Mouse (Mus musculus): ENCODE measurements around the gene Relch. TPM values are rescaled to one million over a fixed set of nuclear protein-coding genes. Genes with fewer than 3 reads are reported as not detected.
"Not testable (repeated sequence)": the region's sequence is repeated elsewhere in the genome, so short reads cannot be mapped to it uniquely, and the experiment has no call there.

The Relch gene
- polyA plus RNA-seq, 1 experiment from 2014 or later = 33.0 TPM

- Histone ChIP-seq H3K4me1 (replicated peaks; ENCODE audit: control insufficient read depth, insufficient read depth, low read length) (no peaks in the 10 kb centered on the region), H3K27me3 (ENCODE audit: control insufficient read depth, insufficient read depth, low read length) (no peaks in the 10 kb centered on the region), H3K36me3 (ENCODE audit: control insufficient read depth, insufficient read depth, low read length) (no peaks in the 10 kb centered on the region), H3K27ac (ENCODE audit: low read depth, low read length) (no peak overlapping the region), H3K4me2 (ENCODE audit: low read depth, low read length, severe bottlenecking) (no peak overlapping the region), H3K9ac (ENCODE audit: low read length) (no peak overlapping the region), H3K9me3 (ENCODE audit: control insufficient read depth, low read length) (no peaks in the 10 kb centered on the region), H3K4me3 (ENCODE audit: low read depth, low read length) (no peak overlapping the region)
- no peak for DNase-seq (ENCODE audit: low spot score)
- ATAC-seq (replicated peaks; ENCODE audit: low FRiP score) = no peak
- WGBS = 97% methylated on average over 1 of the region's 1 CpGs
Observed at GRCm38 (mm10) chr1:105718358-105718757, 54.7 kb downstream of the Relch start.

- H3K9ac ChIP-seq (ENCODE audit: low read length); H3K36me3 ChIP-seq (ENCODE audit: control insufficient read depth, insufficient read depth, low read length); H3K27me3 ChIP-seq (ENCODE audit: control insufficient read depth, insufficient read depth, low read length); H3K4me1 ChIP-seq (replicated peaks; ENCODE audit: control insufficient read depth, insufficient read depth, low read length); H3K4me2 ChIP-seq (ENCODE audit: low read depth, low read length, severe bottlenecking); DNase-seq (ENCODE audit: low spot score); H3K4me3 ChIP-seq (ENCODE audit: low read depth, low read length); ATAC-seq (replicated peaks; ENCODE audit: low FRiP score); H3K27ac ChIP-seq (ENCODE audit: low read depth, low read length); H3K9me3 ChIP-seq (ENCODE audit: control insufficient read depth, low read length): not testable (repeated sequence)
- WGBS = 96% methylated on average over 13 of the region's 13 CpGs
Observed at GRCm38 (mm10) chr1:105729246-105729645, 65.6 kb downstream of the Relch start.

- no peak overlapping the region for H3K9ac ChIP-seq (ENCODE audit: low read length)
- no peaks in the 10 kb centered on the region for H3K4me1 ChIP-seq (replicated peaks; ENCODE audit: control insufficient read depth, insufficient read depth, low read length)
- no peaks in the 10 kb centered on the region for H3K9me3 ChIP-seq (ENCODE audit: control insufficient read depth, low read length)
- no peaks in the 10 kb centered on the region for H3K36me3 ChIP-seq (ENCODE audit: control insufficient read depth, insufficient read depth, low read length)
- ATAC-seq (replicated peaks; ENCODE audit: low FRiP score) (no peak), DNase-seq (ENCODE audit: low spot score) (no peak)
- H3K27me3 ChIP-seq (ENCODE audit: control insufficient read depth, insufficient read depth, low read length) = no peaks in the 10 kb centered on the region
- WGBS = 78% methylated on average over 3 of the region's 3 CpGs
- H3K27ac ChIP-seq (ENCODE audit: low read depth, low read length) = no peak overlapping the region
- no peak overlapping the region for H3K4me3 ChIP-seq (ENCODE audit: low read depth, low read length)
- H3K4me2 ChIP-seq (ENCODE audit: low read depth, low read length, severe bottlenecking) = no peak overlapping the region
Observed at GRCm38 (mm10) chr1:105735318-105735717, 71.7 kb downstream of the Relch start.

GRCm38 (mm10) chr1:105738334-105738733 lies 74.7 kb downstream of the Relch start:
- H3K4me1 ChIP-seq (replicated peaks; ENCODE audit: control insufficient read depth, insufficient read depth, low read length) = no peaks in the 10 kb centered on the region
- no peak overlapping the region for H3K4me2 ChIP-seq (ENCODE audit: low read depth, low read length, severe bottlenecking)
- ATAC-seq (replicated peaks; ENCODE audit: low FRiP score) (no peak), DNase-seq (ENCODE audit: low spot score) (no peak)
- H3K27ac ChIP-seq (ENCODE audit: low read depth, low read length) = no peak overlapping the region
- no peaks in the 10 kb centered on the region for H3K36me3 ChIP-seq (ENCODE audit: control insufficient read depth, insufficient read depth, low read length)
- H3K27me3 ChIP-seq (ENCODE audit: control insufficient read depth, insufficient read depth, low read length) = no peaks in the 10 kb centered on the region
- no peaks in the 10 kb centered on the region for H3K9me3 ChIP-seq (ENCODE audit: control insufficient read depth, low read length)
- no peak overlapping the region for H3K9ac ChIP-seq (ENCODE audit: low read length)
- 94% methylated on average over 6 of the region's 6 CpGs for WGBS
- H3K4me3 ChIP-seq (ENCODE audit: low read depth, low read length) = no peak overlapping the region

DNA sequence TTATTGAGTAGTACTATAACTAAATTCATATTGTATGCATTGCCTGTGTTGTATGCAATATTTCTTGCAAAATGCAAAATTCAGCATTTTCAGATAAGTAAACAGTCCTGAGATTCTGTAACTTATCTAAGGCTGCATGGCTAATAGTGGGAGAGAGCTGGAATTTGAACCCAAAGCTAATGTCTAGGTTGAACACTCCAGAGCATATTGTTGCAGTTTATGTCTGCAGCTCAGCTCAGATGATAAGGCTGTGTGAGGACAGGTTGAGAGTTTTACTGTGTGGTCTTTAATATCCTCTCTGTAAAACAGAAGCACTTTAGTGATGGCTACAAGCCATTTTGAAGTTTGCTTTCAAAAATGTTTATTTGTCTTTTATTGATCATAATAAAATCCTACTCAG lies 75.8 kb downstream of the Relch start:
- H3K4me1 ChIP-seq (replicated peaks; ENCODE audit: control insufficient read depth, insufficient read depth, low read length) = no peaks in the 10 kb centered on the region
- H3K9ac ChIP-seq (ENCODE audit: low read length) = no peak overlapping the region
- no peaks in the 10 kb centered on the region for H3K27me3 ChIP-seq (ENCODE audit: control insufficient read depth, insufficient read depth, low read length)
- no peak for DNase-seq (ENCODE audit: low spot score)
- H3K9me3 ChIP-seq (ENCODE audit: control insufficient read depth, low read length) = no peaks in the 10 kb centered on the region
- H3K36me3 ChIP-seq (ENCODE audit: control insufficient read depth, insufficient read depth, low read length) = no peaks in the 10 kb centered on the region
- no peak overlapping the region for H3K4me2 ChIP-seq (ENCODE audit: low read depth, low read length, severe bottlenecking)
- no peak overlapping the region for H3K4me3 ChIP-seq (ENCODE audit: low read depth, low read length)
- H3K27ac ChIP-seq (ENCODE audit: low read depth, low read length) = no peak overlapping the region
- ATAC-seq (replicated peaks; ENCODE audit: low FRiP score) = no peak

DNA sequence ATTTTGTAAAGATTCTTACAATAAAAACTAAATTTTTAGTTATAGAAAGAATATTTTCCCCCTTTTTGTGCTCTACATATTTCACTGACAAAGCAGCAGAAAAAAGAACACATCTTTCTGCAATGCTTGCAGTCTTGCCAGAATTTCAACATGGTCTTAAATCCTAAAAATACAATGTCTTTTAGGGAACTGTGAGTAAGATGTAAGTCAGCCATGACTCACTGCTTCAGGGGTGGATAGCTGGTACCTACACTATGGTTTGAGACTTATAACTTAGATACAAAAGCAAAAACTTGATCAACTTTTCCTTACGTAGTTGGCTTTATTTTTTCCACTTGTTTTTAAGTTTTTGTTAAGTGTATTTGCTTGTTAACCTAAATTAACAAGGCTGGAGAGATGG lies 78.8 kb downstream of the Relch start:
- no peaks in the 10 kb centered on the region for H3K9me3 ChIP-seq (ENCODE audit: control insufficient read depth, low read length)
- H3K27ac ChIP-seq (ENCODE audit: low read depth, low read length) = no peak overlapping the region
- DNase-seq (ENCODE audit: low spot score) (no peak), ATAC-seq (replicated peaks; ENCODE audit: low FRiP score) (no peak)
- no peaks in the 10 kb centered on the region for H3K4me1 ChIP-seq (replicated peaks; ENCODE audit: control insufficient read depth, insufficient read depth, low read length)
- H3K36me3 ChIP-seq (ENCODE audit: control insufficient read depth, insufficient read depth, low read length) = no peaks in the 10 kb centered on the region
- no peak overlapping the region for H3K4me2 ChIP-seq (ENCODE audit: low read depth, low read length, severe bottlenecking)
- H3K27me3 ChIP-seq (ENCODE audit: control insufficient read depth, insufficient read depth, low read length) = no peaks in the 10 kb centered on the region
- 96% methylated on average over 1 of the region's 1 CpGs for WGBS
- H3K9ac ChIP-seq (ENCODE audit: low read length) = no peak overlapping the region
- H3K4me3 ChIP-seq (ENCODE audit: low read depth, low read length) = no peak overlapping the region

DNA sequence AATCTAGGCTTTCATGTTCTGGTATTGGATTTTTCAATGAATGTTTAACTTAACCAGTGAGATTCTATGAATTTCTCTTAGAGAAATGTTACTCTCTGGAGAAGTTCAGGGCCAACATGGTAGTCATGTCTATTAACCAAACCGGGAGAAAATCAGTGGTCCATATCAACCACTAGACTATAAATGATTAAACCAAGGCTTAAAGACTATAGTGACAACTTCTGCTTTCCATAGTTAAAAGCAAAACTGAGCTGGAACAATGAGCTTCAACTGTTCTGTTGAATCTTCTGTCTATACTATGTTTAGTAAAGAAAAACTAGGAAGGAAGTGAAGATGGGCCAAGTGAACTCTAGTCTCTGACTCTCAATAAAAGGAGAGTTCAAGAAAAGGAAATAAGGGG lies 82.8 kb downstream of the Relch start:
- H3K36me3 ChIP-seq (ENCODE audit: control insufficient read depth, insufficient read depth, low read length) = no peaks in the 10 kb centered on the region
- WGBS = 95% methylated on average over 1 of the region's 1 CpGs

DNA sequence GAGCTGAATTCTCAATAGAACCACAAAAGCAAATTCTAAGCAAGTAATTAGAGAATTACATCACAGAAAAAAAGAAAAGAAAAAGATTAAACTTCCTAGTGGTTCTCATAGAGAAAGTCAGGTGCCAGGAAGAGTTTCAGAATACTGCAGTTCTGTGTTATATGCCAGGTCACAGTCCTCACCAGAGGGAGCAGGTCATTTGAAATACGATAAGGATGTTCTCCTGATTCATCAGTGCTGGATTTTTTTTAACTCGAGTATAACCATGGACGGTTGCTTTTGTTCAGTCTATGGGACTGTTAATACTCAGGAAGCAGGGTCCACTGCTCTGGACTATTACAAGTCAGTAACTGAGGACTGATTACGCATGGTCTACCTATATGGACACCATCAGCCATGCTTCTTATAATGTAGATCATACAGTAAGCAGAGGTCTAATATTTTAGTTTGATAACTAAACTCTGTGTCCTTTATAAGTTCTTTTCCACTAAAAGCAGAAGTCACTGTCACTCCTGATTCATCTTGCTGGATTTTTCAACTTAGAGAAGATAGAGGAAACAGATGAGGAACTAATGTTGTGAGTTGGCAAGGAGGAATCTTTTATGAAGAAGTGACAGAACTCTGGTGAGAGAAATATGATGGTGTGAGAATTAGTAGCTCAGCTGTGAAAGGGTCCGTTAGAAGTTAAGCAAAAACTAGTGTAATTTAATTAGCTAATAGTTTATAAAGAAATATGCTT lies 83.4 kb downstream of the Relch start:
- H3K4me1 ChIP-seq (replicated peaks; ENCODE audit: control insufficient read depth, insufficient read depth, low read length) = no peaks in the 10 kb centered on the region
- no peak overlapping the region for H3K4me3 ChIP-seq (ENCODE audit: low read depth, low read length)
- no peak overlapping the region for H3K4me2 ChIP-seq (ENCODE audit: low read depth, low read length, severe bottlenecking)
- H3K27ac ChIP-seq (ENCODE audit: low read depth, low read length) = no peak overlapping the region
- ATAC-seq (replicated peaks; ENCODE audit: low FRiP score) (no peak), DNase-seq (ENCODE audit: low spot score) (no peak)
- H3K9ac ChIP-seq (ENCODE audit: low read length) = no peak overlapping the region
- H3K9me3 ChIP-seq (ENCODE audit: control insufficient read depth, low read length) = no peaks in the 10 kb centered on the region
- H3K36me3 ChIP-seq (ENCODE audit: control insufficient read depth, insufficient read depth, low read length) = no peaks in the 10 kb centered on the region
- H3K27me3 ChIP-seq (ENCODE audit: control insufficient read depth, insufficient read depth, low read length) = no peaks in the 10 kb centered on the region
- 95% methylated on average over 5 of the region's 5 CpGs for WGBS

More for the DNA sequence above, 82.8 kb downstream of the Relch start:
- H3K9me3 ChIP-seq (ENCODE audit: control insufficient read depth, low read length) = no peaks in the 10 kb centered on the region
- H3K9ac ChIP-seq (ENCODE audit: low read length) = no peak overlapping the region
- H3K27me3 ChIP-seq (ENCODE audit: control insufficient read depth, insufficient read depth, low read length) = no peaks in the 10 kb centered on the region
- H3K4me2 ChIP-seq (ENCODE audit: low read depth, low read length, severe bottlenecking) = no peak overlapping the region
- DNase-seq (ENCODE audit: low spot score) (no peak), ATAC-seq (replicated peaks; ENCODE audit: low FRiP score) (no peak)
- no peak overlapping the region for H3K4me3 ChIP-seq (ENCODE audit: low read depth, low read length)
- no peaks in the 10 kb centered on the region for H3K4me1 ChIP-seq (replicated peaks; ENCODE audit: control insufficient read depth, insufficient read depth, low read length)
- no peak overlapping the region for H3K27ac ChIP-seq (ENCODE audit: low read depth, low read length)

DNA sequence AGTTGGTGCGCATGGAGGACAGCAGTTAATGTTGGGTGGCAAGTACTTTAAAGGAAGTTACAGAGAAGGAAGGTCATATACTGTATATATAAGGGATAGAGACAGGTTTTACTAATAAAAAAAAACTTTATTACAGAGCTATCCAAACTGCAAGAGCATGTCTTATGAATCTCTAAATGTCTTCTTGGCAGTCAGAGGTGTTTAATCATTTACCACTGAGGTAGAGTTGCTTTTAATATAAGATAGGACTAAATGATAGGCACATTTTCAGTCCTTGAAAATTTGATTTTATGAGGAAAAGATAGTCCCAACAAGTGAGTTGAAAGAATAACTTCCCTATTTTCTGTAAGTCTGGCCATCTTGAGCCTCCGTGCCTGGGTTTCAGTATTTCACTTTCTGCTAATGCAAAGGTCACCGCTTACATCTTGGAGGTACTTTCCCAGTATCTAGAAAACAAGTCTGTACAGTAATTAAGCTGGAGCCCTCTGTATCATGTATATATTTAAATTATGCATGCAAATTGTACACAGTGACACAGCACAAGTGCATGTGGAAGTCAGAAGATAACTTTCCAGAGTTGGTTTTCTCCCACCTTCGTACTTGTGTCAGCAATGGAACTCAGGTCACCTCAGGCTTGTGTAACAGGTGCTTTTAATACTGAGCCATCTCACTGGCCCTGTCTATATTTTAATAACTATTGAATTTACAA lies 84.6 kb downstream of the Relch start:
- Histone ChIP-seq H3K4me3 (ENCODE audit: low read depth, low read length) (no peak overlapping the region), H3K9me3 (ENCODE audit: control insufficient read depth, low read length) (no peaks in the 10 kb centered on the region), H3K4me2 (ENCODE audit: low read depth, low read length, severe bottlenecking) (no peak overlapping the region), H3K27me3 (ENCODE audit: control insufficient read depth, insufficient read depth, low read length) (no peaks in the 10 kb centered on the region), H3K36me3 (ENCODE audit: control insufficient read depth, insufficient read depth, low read length) (no peaks in the 10 kb centered on the region; the same call in 1 of the 2 replicates), H3K4me1 (replicated peaks; ENCODE audit: control insufficient read depth, insufficient read depth, low read length) (no peaks in the 10 kb centered on the region), H3K9ac (ENCODE audit: low read length) (no peak overlapping the region), H3K27ac (ENCODE audit: low read depth, low read length) (no peak overlapping the region)
- no peak for ATAC-seq (replicated peaks; ENCODE audit: low FRiP score)
- no peak for DNase-seq (ENCODE audit: low spot score)
- 95% methylated on average over 4 of the region's 4 CpGs for WGBS

Measured in forebrain, embryonic 11.5 days (tissue).